Mouse (Mus musculus) cerebellum, postnatal 10 days (tissue): ENCODE results near the gene Ubtd1.
A peak's percentile ranks its signal among the peaks of the same experiment; 100 is the strongest.
"Not testable (repeated sequence)": the region's sequence is repeated elsewhere in the genome, so short reads cannot be mapped to it uniquely, and the experiment has no call there.

Source experiments
- DNase-seq, 2 experiments: peaks; one replicate each; pipeline ENCODE4 v3.0.0; 2021; ENCODE audit warnings: mixed read lengths in 2 of 2

Gene Ubtd1

DNA sequence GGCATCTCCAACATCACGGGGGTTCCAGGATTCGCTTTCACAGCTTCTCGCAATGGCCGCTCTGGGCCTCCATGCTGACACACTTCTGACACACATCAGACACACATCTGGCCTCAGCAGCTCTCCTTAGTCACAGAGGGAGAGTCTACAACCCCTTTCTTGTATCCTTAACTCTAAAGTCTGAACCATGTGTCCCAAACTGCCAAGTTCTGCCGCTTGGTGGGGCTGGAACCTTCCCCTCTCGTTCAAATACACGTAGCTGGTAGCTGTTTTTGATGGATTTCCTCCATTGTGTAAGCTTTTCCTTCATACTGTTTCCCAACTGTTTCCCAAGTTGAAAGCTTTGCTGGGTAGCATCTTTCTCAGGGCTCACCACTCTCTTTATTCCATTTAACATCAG, 89.7 kb downstream of the Ubtd1 start:
- no peak for DNase-seq

DNA sequence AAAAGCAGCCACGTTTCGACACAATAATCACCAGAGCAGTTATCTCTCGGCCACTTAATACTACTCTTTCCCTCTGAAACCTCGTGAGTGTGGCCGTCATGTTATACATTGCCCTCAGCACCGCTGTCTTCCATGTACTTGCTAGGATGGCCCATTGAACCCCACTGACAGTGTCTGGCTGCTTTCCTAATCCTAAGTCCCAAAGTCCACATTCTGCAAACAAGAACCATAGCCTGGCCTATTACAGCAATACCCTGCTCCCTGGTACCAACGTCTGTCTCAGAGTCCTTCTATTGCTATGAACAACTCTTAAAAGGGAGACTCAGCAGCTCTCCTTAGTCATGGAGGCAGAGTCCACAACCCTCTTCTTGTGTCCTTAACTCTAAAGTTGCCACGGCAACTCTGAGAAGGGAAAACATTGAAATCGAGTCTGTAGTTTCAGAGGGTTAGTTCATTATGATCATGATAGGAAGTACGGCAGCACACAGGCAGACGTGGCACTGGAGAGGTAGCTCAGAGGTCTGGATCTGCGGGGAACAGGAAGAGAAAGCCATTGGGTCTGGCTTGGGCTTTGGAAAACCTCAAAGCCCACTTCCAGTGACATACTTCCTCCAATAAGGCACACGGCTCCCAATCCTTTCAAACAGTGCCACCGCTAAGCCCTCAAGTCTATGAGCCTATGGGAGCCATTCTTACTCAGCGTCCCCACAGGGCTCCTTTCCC, 90.5 kb downstream of the Ubtd1 start:
- DNase-seq, result no peak

DNA sequence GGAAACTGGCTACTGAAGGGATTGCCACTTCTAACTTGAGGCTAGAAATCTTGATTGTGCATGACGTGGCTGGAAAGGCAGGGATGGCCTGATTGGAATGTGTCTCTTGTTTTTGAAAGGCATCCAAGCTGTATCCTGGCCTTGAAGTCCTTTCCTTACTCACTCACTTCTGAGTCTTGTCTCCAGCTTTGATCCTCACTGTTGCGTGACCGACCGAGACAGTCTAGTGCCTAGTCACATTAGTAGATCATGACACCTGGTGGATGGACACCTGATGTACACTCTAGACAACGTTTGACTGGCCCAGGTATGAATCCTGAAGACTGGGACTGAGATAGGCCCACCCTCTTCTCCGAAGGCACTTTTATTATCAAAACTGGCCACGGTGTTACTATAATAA, 91.2 kb downstream of the Ubtd1 start:
- DNase-seq, result peak; percentile 18 to 42

DNA sequence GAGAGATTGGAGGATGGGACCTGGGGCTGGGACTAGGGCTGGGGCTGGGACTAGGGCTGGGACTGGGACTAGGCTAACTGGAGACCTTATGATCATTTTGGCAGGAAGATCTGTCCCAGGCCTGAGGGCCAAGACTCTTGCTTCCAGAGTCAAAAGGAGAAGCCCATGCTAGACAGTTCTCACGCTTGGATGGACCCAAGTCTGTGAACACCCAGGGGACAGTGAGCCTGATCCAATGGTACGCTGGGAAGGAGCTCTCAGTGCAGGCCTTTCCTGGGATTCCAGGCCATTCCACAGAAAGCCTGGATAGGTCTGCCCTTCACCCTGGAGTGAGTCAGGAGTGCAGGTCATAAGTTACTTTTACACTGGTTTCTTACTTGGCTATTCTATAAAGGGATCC, 93.5 kb downstream of the Ubtd1 start:
- DNase-seq, result no peak

DNA sequence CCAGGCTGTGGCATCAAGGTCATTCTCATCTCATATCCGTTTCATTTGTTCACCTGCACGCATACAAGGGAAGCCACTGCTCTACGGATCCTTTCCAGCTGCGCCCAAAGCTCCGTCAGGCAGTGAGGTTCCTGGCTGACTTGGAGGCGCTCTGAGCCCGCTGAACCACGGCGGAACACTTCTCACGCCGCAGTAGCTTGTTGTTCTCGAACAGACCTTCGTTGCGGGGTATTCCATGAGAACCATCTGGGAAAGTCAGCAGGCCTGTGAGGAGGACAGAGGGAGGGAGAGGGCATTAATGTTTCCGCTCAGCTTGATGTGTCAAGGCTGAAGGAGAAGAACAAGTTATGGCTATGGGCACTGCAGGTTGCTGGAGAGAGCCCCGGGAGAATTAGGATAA, 94.4 kb downstream of the Ubtd1 start:
- peak in 1 of 2 experiments; percentile 11 for DNase-seq

DNA sequence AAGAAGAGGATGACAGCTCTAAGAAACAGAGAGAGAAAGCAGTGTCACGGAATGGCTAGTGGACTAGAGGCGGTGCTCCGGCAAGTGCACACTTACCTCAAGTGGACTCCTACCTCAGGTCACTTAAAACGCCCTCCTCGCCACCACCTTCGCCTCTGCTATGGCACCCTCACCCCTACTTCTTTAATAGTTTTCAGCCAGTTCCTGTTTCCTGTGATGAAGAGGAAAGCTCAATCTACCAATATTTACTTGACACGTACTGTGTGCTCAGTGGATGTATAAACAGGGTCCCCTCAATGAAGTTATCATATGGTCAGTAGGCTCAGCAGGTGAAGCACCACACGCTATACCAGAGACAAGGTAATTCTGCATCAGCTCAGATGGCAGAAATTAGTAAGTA, 97.0 kb downstream of the Ubtd1 start:
- DNase-seq, result no peak

DNA sequence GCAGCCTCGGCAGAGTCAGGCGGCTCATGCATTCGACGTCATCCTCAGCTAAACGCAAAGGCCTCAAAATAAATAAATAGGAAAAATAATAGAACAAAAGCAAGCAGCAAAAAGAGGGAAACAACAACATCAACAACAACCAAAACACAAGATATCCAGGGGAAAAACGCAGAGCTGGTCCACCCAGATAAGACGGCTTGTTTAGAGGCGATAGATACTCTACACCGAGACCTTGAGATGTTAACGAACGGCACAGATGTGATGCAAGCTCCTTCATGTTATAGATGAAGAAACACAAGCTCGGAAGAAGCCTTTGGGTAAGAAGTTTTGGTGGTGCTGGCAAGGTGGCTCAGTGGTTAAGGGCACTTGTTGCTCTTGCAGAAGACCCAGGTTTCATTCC, 97.4 kb downstream of the Ubtd1 start:
- no peak for DNase-seq

DNA sequence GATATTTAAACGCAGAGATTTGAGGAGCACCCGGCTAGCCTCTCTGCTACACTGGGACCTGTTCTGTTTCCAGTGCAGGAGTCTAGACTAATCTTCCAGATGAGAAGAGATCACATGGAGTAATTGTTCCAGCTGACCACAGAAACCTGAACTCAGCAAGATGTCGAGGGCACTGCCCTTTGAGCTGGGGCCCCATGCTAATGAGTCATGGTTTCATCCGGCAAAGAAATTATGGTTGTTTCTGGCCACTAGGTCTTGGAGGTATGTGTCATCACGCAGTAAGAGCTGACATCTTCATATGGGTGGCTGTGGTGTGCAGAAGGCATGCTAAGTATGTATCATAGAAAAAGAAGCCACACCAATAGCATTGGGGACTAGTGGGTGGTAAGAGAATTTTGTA, 98.4 kb downstream of the Ubtd1 start:
- DNase-seq, result no peak

DNA sequence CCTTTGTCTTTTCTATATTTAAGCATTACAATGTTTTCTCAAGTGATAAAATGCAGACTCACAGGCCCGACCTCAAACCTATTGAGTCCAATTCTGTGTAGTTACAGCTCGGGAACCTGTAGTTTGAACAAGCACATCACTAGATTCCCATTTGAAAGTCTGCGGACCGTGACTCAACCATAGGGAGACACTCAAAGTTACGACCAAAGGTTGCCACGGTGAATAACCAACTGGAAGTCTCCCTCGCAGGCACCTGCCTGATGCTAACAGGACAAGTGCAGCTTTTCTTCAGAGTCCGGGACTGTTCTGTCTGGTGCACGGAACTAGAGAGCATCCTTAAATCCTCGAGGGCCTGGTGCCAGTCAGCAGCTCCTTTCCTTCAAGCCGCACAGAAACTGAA, 98.9 kb downstream of the Ubtd1 start:
- no peak for DNase-seq

DNA sequence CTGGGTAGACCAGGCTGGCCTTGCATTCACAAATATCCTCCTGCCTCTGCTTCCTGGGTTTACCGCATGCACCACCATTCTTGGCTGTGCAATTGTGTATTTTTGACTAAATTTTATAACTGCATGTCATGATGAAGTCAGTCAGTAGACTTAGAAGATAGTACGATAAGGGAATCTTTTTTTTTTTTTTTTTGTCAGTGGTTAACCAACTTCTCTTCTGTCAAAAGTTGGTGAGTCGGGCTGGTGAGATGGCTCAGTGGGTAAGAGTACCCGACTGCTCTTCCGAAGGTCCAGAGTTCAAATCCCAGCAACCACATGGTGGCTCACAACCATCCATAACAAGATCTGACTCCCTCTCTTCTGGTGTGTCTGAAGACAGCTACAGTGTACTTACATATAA, 100.0 kb downstream of the Ubtd1 start:
- DNase-seq, result not testable (repeated sequence)
